Mouse (Mus musculus) MEL (cell line): ENCODE data around the gene Pla2g16. TPM values are rescaled to one million over a fixed set of nuclear protein-coding genes. Genes with fewer than 3 reads are reported as not detected.

Experiments used
- DNase-seq: peaks from one replicate; pipeline ENCODE4 v3.0.0; 2011; ENCODE audit warnings: low read depth, low spot score
- H3K27ac ChIP-seq: 2 replicates; pipeline ENCODE4 v1.5.1; 2012; ENCODE audit warnings: low read depth, mild to moderate bottlenecking, control low read depth, low read length, moderate library complexity; ENCODE audit not compliant: control insufficient read depth
- H3K27me3 ChIP-seq, 2 experiments: fragments of 150-350 bp in 1 of 2; sonication (generic) in 1 of 2; 2 replicates each; pipeline ENCODE4 v1.6.1; 2012; ENCODE audit warnings: low read length in 2 of 2, mild to moderate bottlenecking in 2 of 2, improper control_type of control experiment in 1 of 2, moderate library complexity in 1 of 2; ENCODE audit not compliant: insufficient read depth in 2 of 2, control insufficient read depth in 1 of 2
- H3K36me3 ChIP-seq, 2 experiments: 2 replicates each; pipeline ENCODE4 v1.6.1; 2012 to 2014; ENCODE audit warnings: low read length in 2 of 2, improper control_type of control experiment in 1 of 2, inconsistent platforms in 1 of 2, mild to moderate bottlenecking in 1 of 2; ENCODE audit not compliant: insufficient read depth in 2 of 2, control insufficient read depth in 1 of 2
- H3K4me1 ChIP-seq, 2 experiments: fragments of 150-350 bp in 1 of 2; sonication (generic) in 1 of 2; 2 replicates each; pipeline ENCODE4 v1.6.1; 2012; ENCODE audit warnings: low read length in 2 of 2, improper control_type of control experiment in 1 of 2, mild to moderate bottlenecking in 1 of 2; ENCODE audit not compliant: insufficient read depth in 2 of 2, control insufficient read depth in 1 of 2
- H3K4me3 ChIP-seq, 2 experiments: fragments of 150-350 bp in 1 of 2; sonication (generic) in 1 of 2; 2 replicates each; pipeline ENCODE4 v1.5.1; 2012; ENCODE audit warnings: low read depth in 2 of 2, low read length in 2 of 2, mild to moderate bottlenecking in 2 of 2, moderate library complexity in 2 of 2, control low read depth in 1 of 2, improper control_type of control experiment in 1 of 2; ENCODE audit not compliant: control insufficient read depth in 1 of 2, insufficient read depth in 1 of 2
- H3K79me2 ChIP-seq: 2 replicates; pipeline ENCODE4 v1.6.1; 2012; ENCODE audit warnings: mild to moderate bottlenecking, low read length, moderate library complexity; ENCODE audit not compliant: control insufficient read depth, poor library complexity, insufficient read depth
- H3K9ac ChIP-seq: 2 replicates; pipeline ENCODE4 v1.6.1; 2012; ENCODE audit warnings: low read depth, mild to moderate bottlenecking, control low read depth, low read length, moderate library complexity; ENCODE audit not compliant: control insufficient read depth, poor library complexity, severe bottlenecking
- H3K9me3 ChIP-seq: fragments of 150-350 bp; sonication (generic); replicated peaks from 2 replicates; pipeline ENCODE4 v1.6.1; 2012; ENCODE audit warnings: mild to moderate bottlenecking, low read length, improper control_type of control experiment, moderate library complexity; ENCODE audit not compliant: insufficient read depth
- CTCF ChIP-seq, 3 experiments: IDR thresholded peaks in 2 of 3; conservative IDR thresholded peaks in 1 of 3; 2 replicates each; pipeline ENCODE4 v1.5.1; 2011 to 2012; ENCODE audit warnings: low read length in 3 of 3, low read depth in 2 of 3, mild to moderate bottlenecking in 2 of 3, improper control_type of control experiment in 1 of 3, inconsistent platforms in 1 of 3, mixed read lengths in 1 of 3, moderate library complexity in 1 of 3; ENCODE audit not compliant: control insufficient read depth in 1 of 3, insufficient read depth in 1 of 3, poor library complexity in 1 of 3, severe bottlenecking in 1 of 3
- E2F4 ChIP-seq: IDR thresholded peaks from 2 replicates; pipeline ENCODE4 v1.6.1; 2011; ENCODE audit warnings: low read depth, low read length, improper control_type of control experiment, borderline replicate concordance
- ELF1 ChIP-seq: IDR thresholded peaks from 2 replicates; pipeline ENCODE4 v1.6.1; 2014; ENCODE audit warnings: low read depth, mild to moderate bottlenecking, inconsistent platforms, low read length, improper control_type of control experiment, moderate library complexity
- EP300 ChIP-seq, 2 experiments: IDR thresholded peaks; 2 replicates each; pipeline ENCODE4 v1.6.1; 2011; ENCODE audit warnings: improper control_type of control experiment in 2 of 2, low read length in 2 of 2, low read depth in 1 of 2, mild to moderate bottlenecking in 1 of 2
- GABPA ChIP-seq: IDR thresholded peaks from 2 replicates; pipeline ENCODE4 v1.6.1; 2012; ENCODE audit warnings: low read depth, mild to moderate bottlenecking, inconsistent platforms, low read length, improper control_type of control experiment, moderate library complexity
- GATA1 ChIP-seq: IDR thresholded peaks from 2 replicates; pipeline ENCODE4 v1.6.1; 2011; ENCODE audit warnings: low read depth, low read length, improper control_type of control experiment
- HCFC1 ChIP-seq: IDR thresholded peaks from 2 replicates; pipeline ENCODE4 v1.6.1; 2012; ENCODE audit warnings: low read depth, mild to moderate bottlenecking, inconsistent platforms, low read length, improper control_type of control experiment, moderate library complexity
- KAT2A ChIP-seq: conservative IDR thresholded peaks from 2 replicates; pipeline ENCODE4 v1.6.1; 2012; ENCODE audit warnings: low read depth, low read length, improper control_type of control experiment, inconsistent platforms
- MAX ChIP-seq: IDR thresholded peaks from 2 replicates; pipeline ENCODE4 v1.6.1; 2011; ENCODE audit warnings: low read length, improper control_type of control experiment
- MAZ ChIP-seq: IDR thresholded peaks from 2 replicates; pipeline ENCODE4 v1.6.1; 2012; ENCODE audit warnings: low read depth, mild to moderate bottlenecking, inconsistent platforms, low read length, improper control_type of control experiment
- MXI1 ChIP-seq: IDR thresholded peaks from 2 replicates; pipeline ENCODE4 v1.6.1; 2011; ENCODE audit warnings: mild to moderate bottlenecking, low read depth, low read length, improper control_type of control experiment
- NELFE ChIP-seq: IDR thresholded peaks from 2 replicates; pipeline ENCODE4 v1.6.1; 2011; ENCODE audit warnings: low read depth, low read length, improper control_type of control experiment
- POLR2AphosphoS2 ChIP-seq: IDR thresholded peaks from 2 replicates; pipeline ENCODE4 v1.6.1; 2011; ENCODE audit warnings: low read length, improper control_type of control experiment
- POLR2AphosphoS5 ChIP-seq: IDR thresholded peaks from 2 replicates; pipeline ENCODE4 v1.6.1; 2012; ENCODE audit warnings: low read depth, borderline replicate concordance, mild to moderate bottlenecking, inconsistent platforms, low read length, moderate library complexity, mixed read lengths
- RAD21 ChIP-seq: IDR thresholded peaks from 2 replicates; pipeline ENCODE4 v1.6.1; 2011; ENCODE audit warnings: mild to moderate bottlenecking, low read depth, low read length, improper control_type of control experiment
- SIN3A ChIP-seq: IDR thresholded peaks from 2 replicates; pipeline ENCODE4 v1.6.1; 2012; ENCODE audit warnings: low read length, improper control_type of control experiment, inconsistent platforms
- SMC3 ChIP-seq: IDR thresholded peaks from 2 replicates; pipeline ENCODE4 v1.6.1; 2011; ENCODE audit warnings: low read depth, low read length, improper control_type of control experiment
- TCF12 ChIP-seq: IDR thresholded peaks from 2 replicates; pipeline ENCODE4 v1.6.1; 2014; ENCODE audit warnings: low read depth, mild to moderate bottlenecking, inconsistent platforms, low read length, improper control_type of control experiment, moderate library complexity
- ZC3H11A ChIP-seq: IDR thresholded peaks from 2 replicates; pipeline ENCODE4 v1.6.1; 2012; ENCODE audit warnings: low read depth, mild to moderate bottlenecking, inconsistent platforms, low read length, improper control_type of control experiment
- ZKSCAN1 ChIP-seq: IDR thresholded peaks from 2 replicates; pipeline ENCODE4 v1.6.1; 2012; ENCODE audit warnings: low read depth, mild to moderate bottlenecking, inconsistent platforms, low read length, improper control_type of control experiment, moderate library complexity
- ZMIZ1 ChIP-seq: IDR thresholded peaks from 2 replicates; pipeline ENCODE4 v1.6.1; 2012; ENCODE audit warnings: low read depth, mild to moderate bottlenecking, inconsistent platforms, low read length, improper control_type of control experiment, moderate library complexity
- ZNF384 ChIP-seq: IDR thresholded peaks from 2 replicates; pipeline ENCODE4 v1.6.1; 2012; ENCODE audit warnings: low read depth, mild to moderate bottlenecking, inconsistent platforms, low read length, improper control_type of control experiment
- polyA plus RNA-seq, 2 experiments: library from polyadenylated mRNA; stranded (reverse) in 1 of 2; unstranded in 1 of 2; fragments of >175 nt in 1 of 2; fragments of >200 nt in 1 of 2; gene quantifications; 2 replicates each; pipeline versions ENCODE4 v1.2.1 to v1.2.4; 2012; ENCODE audit warnings: low replicate concordance in 2 of 2, low read depth in 1 of 2; ENCODE audit not compliant: insufficient read length in 2 of 2, insufficient read depth in 1 of 2, missing spikeins in 1 of 2
- total RNA-seq: library from RNA; depleted of rRNA; stranded (reverse); fragments of 300-350 nt; gene quantifications from 2 replicates; pipeline ENCODE4 v1.2.3, GENCODE M21; 2012

Gene Pla2g16
- total and polyA plus RNA-seq, 3 experiments, result 19.0 to 24.7 TPM; not detected in 1

- Histone ChIP-seq H3K27me3 (peaks cover 0 to 2% of the 10 kb centered on the region in 2 experiments; a peak in 1 of 4 replicates), H3K4me1 (no peaks in the 10 kb centered on the region), H3K9ac (peak overlapping the region; percentile 35), H3K36me3 (no peaks in the 10 kb centered on the region), H3K27ac (no peak overlapping the region), H3K79me2 (no peaks in the 10 kb centered on the region), H3K9me3 (no peaks in the 10 kb centered on the region)
- DNase-seq, result peak; percentile 84
- no peak for TF ChIP-seq KAT2A
- peak; percentile 37; the same call in 1 of the 2 replicates for TF ChIP-seq SIN3A
- 0 out of 2 replicates have a peak, but pooled peaks have one; percentile 21 for TF ChIP-seq E2F4
- TF ChIP-seq MAZ, result no peak
- no peak for TF ChIP-seq ZMIZ1
- TF ChIP-seq EP300 (IDR thresholded peaks at IDR 0.05; ENCODE audit: low read depth in 1 of 2, low read length in 2 of 2), result 0 out of 4 replicates have a peak, but pooled peaks of 1 of the 2 experiments have one; percentile 9
- TF ChIP-seq RAD21, result peak; percentile 87
- TF ChIP-seq POLR2AphosphoS2, result no peak
- peak; percentile 85 for TF ChIP-seq SMC3
- peak; percentile 66 for TF ChIP-seq ZC3H11A
- 0 out of 2 replicates have a peak, but pooled peaks have one; percentile 13 for TF ChIP-seq ELF1
- 0 out of 2 replicates have a peak, but pooled peaks have one; percentile 34 for TF ChIP-seq MAX
- peak; percentile 81 to 89 (median 82) for TF ChIP-seq CTCF (IDR thresholded peaks at IDR 0.05 in 2 of 3, conservative IDR thresholded peaks at IDR 0.05 in 1 of 3; ENCODE audit: control insufficient read depth in 1 of 3, insufficient read depth in 1 of 3, low read depth in 2 of 3, low read length in 3 of 3, poor library complexity in 1 of 3, severe bottlenecking in 1 of 3)
- TF ChIP-seq HCFC1, result 0 out of 2 replicates have a peak, but pooled peaks have one; percentile 19
- TF ChIP-seq, all 39 proteins: peak for 10
- peak overlapping the region; percentile 44 to 61 for H3K4me3 ChIP-seq
Measured at GRCm38 (mm10) chr19:7617696-7618095, 60.4 kb downstream of the Pla2g16 start.

GRCm38 (mm10) chr19:7633021-7633420, 75.8 kb downstream of the Pla2g16 start:
- Histone ChIP-seq H3K9me3 (no peaks in the 10 kb centered on the region), H3K4me1 (no peaks in the 10 kb centered on the region), H3K36me3 (no peaks in the 10 kb centered on the region), H3K27ac (no peak overlapping the region), H3K79me2 (no peaks in the 10 kb centered on the region), H3K9ac (no peak overlapping the region), H3K4me3 (no peak overlapping the region), H3K27me3 (peaks cover 1 to 4% of the 10 kb centered on the region in 2 experiments; a peak in 2 of 4 replicates)
- no peak for DNase-seq
- no peak for TF ChIP-seq TCF12
- no peak for TF ChIP-seq NELFE
- no peak for TF ChIP-seq MAZ
- TF ChIP-seq ZNF384, result no peak
- TF ChIP-seq POLR2AphosphoS5, result no peak
- TF ChIP-seq SIN3A, result no peak
- no peak for TF ChIP-seq GABPA
- no peak for TF ChIP-seq MAX
- no peak for TF ChIP-seq E2F4
- no peak for TF ChIP-seq KAT2A
- TF ChIP-seq ZKSCAN1, result no peak
- no peak for TF ChIP-seq MXI1
- no peak for TF ChIP-seq ZMIZ1
- TF ChIP-seq GATA1, result no peak
